Mouse (Mus musculus) intestine, embryonic 16.5 days (tissue): ENCODE data around the gene Triap1. TPM values are rescaled to one million over a fixed set of nuclear protein-coding genes. Genes with fewer than 3 reads are reported as not detected.

ENCODE experiments used
- ATAC-seq: fragments of 200-750 bp; cut with Nextera tagmentation; 2 replicates; pipeline ENCODE4 v1.8.0; 2017; ENCODE audit warnings: moderate TSS enrichment, moderate library complexity
- H3K27ac ChIP-seq: fragments of 300-500 bp; sonication (generic); 2 replicates; pipeline ENCODE4 v1.5.1; 2014; ENCODE audit warnings: mild to moderate bottlenecking, low read length
- H3K27me3 ChIP-seq: fragments of 300-500 bp; sonication (generic); replicated peaks from 2 replicates; pipeline ENCODE4 v1.6.1; 2014; ENCODE audit warnings: low read length, control low read depth, mixed read lengths; ENCODE audit not compliant: control insufficient read depth, insufficient read depth
- H3K36me3 ChIP-seq: fragments of 300-500 bp; sonication (generic); 2 replicates; pipeline ENCODE4 v1.6.1; 2014; ENCODE audit warnings: low read length, control low read depth; ENCODE audit not compliant: control insufficient read depth, insufficient read depth
- H3K4me1 ChIP-seq: fragments of 300-500 bp; sonication (generic); 2 replicates; pipeline ENCODE4 v1.6.1; 2014; ENCODE audit warnings: low read length, control low read depth, mixed read lengths; ENCODE audit not compliant: control insufficient read depth, insufficient read depth
- H3K4me2 ChIP-seq: fragments of 300-500 bp; sonication (generic); 2 replicates; pipeline ENCODE4 v1.6.1; 2014; ENCODE audit warnings: low read depth, low read length, control low read depth
- H3K4me3 ChIP-seq: fragments of 300-500 bp; sonication (generic); 2 replicates; pipeline ENCODE4 v1.5.1; 2014; ENCODE audit warnings: mild to moderate bottlenecking, low read length
- H3K9ac ChIP-seq: fragments of 300-500 bp; sonication (generic); 2 replicates; pipeline ENCODE4 v1.6.1; 2014; ENCODE audit warnings: low read depth, low read length
- H3K9me3 ChIP-seq: fragments of 300-500 bp; sonication (generic); 2 replicates; pipeline ENCODE4 v1.6.1; 2016; ENCODE audit warnings: low read length, control low read depth; ENCODE audit not compliant: control insufficient read depth
- WGBS: fragments of 180-500 bp; shearing (Covaris S2); extraction: QIAGEN DNeasy Blood & Tissue Kit; methylation state at CpG from one replicate; pipeline ENCODE4 v1.1.7; 2014; 5-methylcytosine and 5-hydroxymethylcytosine counted together
- polyA plus RNA-seq: library from polyadenylated mRNA; unstranded; fragments of >200 nt; fragmentation: Nextera tagmentation; extraction: Ambion mirVana; gene quantifications from 2 replicates; pipeline ENCODE4 v1.2.1, GENCODE M21; 2015

The Triap1 gene
- polyA plus RNA-seq, 1 experiment from 2014 or later = 67.4 TPM

GRCm38 (mm10) chr5:115312816-115313667 lies 28.0 kb upstream of the Triap1 start:
- WGBS = 47% methylated on average over 10 of the region's 10 CpGs
- H3K9me3 ChIP-seq = no peaks in the 10 kb centered on the region
- H3K36me3 ChIP-seq = no peaks in the 10 kb centered on the region
- H3K27me3 ChIP-seq = no peaks in the 10 kb centered on the region
- peak; percentile 68 for ATAC-seq
- peak overlapping the region; percentile 13; the same call in 1 of the 2 replicates for H3K4me2 ChIP-seq
- peak overlapping the region; percentile 64 for H3K27ac ChIP-seq
- H3K4me3 ChIP-seq = no peak overlapping the region
- no peak overlapping the region for H3K9ac ChIP-seq
- peaks cover 27% of the 10 kb centered on the region for H3K4me1 ChIP-seq

GRCm38 (mm10) chr5:115313668-115313943 lies 27.4 kb upstream of the Triap1 start:
- H3K27me3 ChIP-seq = no peaks in the 10 kb centered on the region
- WGBS = 41% methylated on average over 5 of the region's 5 CpGs
- no peak overlapping the region for H3K4me3 ChIP-seq
- no peaks in the 10 kb centered on the region for H3K36me3 ChIP-seq
- peaks cover 31% of the 10 kb centered on the region for H3K4me1 ChIP-seq
- H3K4me2 ChIP-seq = peak overlapping the region; percentile 13; the same call in 1 of the 2 replicates
- no peak for ATAC-seq
- no peaks in the 10 kb centered on the region for H3K9me3 ChIP-seq
- H3K9ac ChIP-seq = no peak overlapping the region
- no peak overlapping the region; the same call in 1 of the 2 replicates for H3K27ac ChIP-seq

- ATAC-seq = no peak
- peak overlapping the region; percentile 30 for H3K4me2 ChIP-seq
- H3K9ac ChIP-seq = peak overlapping the region; percentile 31
- no peak overlapping the region for H3K4me3 ChIP-seq
- WGBS = 10% methylated on average over 14 of the region's 14 CpGs
- no peaks in the 10 kb centered on the region for H3K27me3 ChIP-seq
- H3K27ac ChIP-seq = peak overlapping the region; percentile 77
- H3K36me3 ChIP-seq = no peaks in the 10 kb centered on the region
- peaks cover 36% of the 10 kb centered on the region for H3K4me1 ChIP-seq
- no peaks in the 10 kb centered on the region for H3K9me3 ChIP-seq
Observed at GRCm38 (mm10) chr5:115316968-115317644, 23.9 kb upstream of the Triap1 start.

GRCm38 (mm10) chr5:115317645-115318328 lies 23.2 kb upstream of the Triap1 start:
- WGBS = 8% methylated on average over 10 of the region's 10 CpGs
- Histone ChIP-seq H3K36me3 (no peaks in the 10 kb centered on the region), H3K27me3 (no peaks in the 10 kb centered on the region), H3K4me3 (0 out of 2 replicates have a peak overlapping the region, but pooled peaks have one; percentile 1), H3K9me3 (no peaks in the 10 kb centered on the region), H3K27ac (peak overlapping the region; percentile 77), H3K4me2 (no peak overlapping the region), H3K9ac (peak overlapping the region; percentile 31; the same call in 1 of the 2 replicates), H3K4me1 (peaks cover 32% of the 10 kb centered on the region)
- peak; percentile 33 for ATAC-seq

GRCm38 (mm10) chr5:115319004-115319940 lies 21.8 kb upstream of the Triap1 start:
- H3K4me3 ChIP-seq = peak overlapping the region; percentile 46
- H3K4me1 ChIP-seq = peaks cover 23% of the 10 kb centered on the region
- no peaks in the 10 kb centered on the region for H3K36me3 ChIP-seq
- peak; percentile 86 for ATAC-seq
- no peaks in the 10 kb centered on the region for H3K9me3 ChIP-seq
- H3K27ac ChIP-seq = peak overlapping the region; percentile 90
- peak overlapping the region; percentile 57; the same call in 1 of the 2 replicates for H3K9ac ChIP-seq
- H3K4me2 ChIP-seq = peak overlapping the region; percentile 78
- WGBS = 4% methylated on average over 22 of the region's 22 CpGs
- H3K27me3 ChIP-seq = no peaks in the 10 kb centered on the region

- peak; percentile 63 for ATAC-seq
- Histone ChIP-seq H3K27me3 (no peaks in the 10 kb centered on the region), H3K9me3 (no peaks in the 10 kb centered on the region), H3K4me1 (peaks cover 12% of the 10 kb centered on the region), H3K4me3 (peak overlapping the region; percentile 99), H3K9ac (peak overlapping the region; percentile 92), H3K4me2 (peak overlapping the region; percentile 80), H3K36me3 (peaks cover 7% of the 10 kb centered on the region), H3K27ac (peak overlapping the region; percentile 87)
- 19% methylated on average over 11 of the region's 11 CpGs for WGBS
Observed at GRCm38 (mm10) chr5:115326256-115326831, 14.7 kb upstream of the Triap1 start.

GRCm38 (mm10) chr5:115326875-115327609 lies 14.0 kb upstream of the Triap1 start, which contains the start of gene Srsf9:
Srsf9 (plus strand) TSS chr5:115327177.
- peaks cover 13% of the 10 kb centered on the region for H3K36me3 ChIP-seq
- WGBS = 0% methylated on average over 71 of the region's 97 CpGs
- H3K4me1 ChIP-seq = peaks cover 12% of the 10 kb centered on the region
- no peaks in the 10 kb centered on the region for H3K9me3 ChIP-seq
- H3K4me2 ChIP-seq = peak within 1 kb of the TSS; percentile 80
- ATAC-seq = peak; percentile 96
- no peaks in the 10 kb centered on the region for H3K27me3 ChIP-seq
- H3K27ac ChIP-seq = peak within 1 kb of the TSS; percentile 87
- peak within 1 kb of the TSS; percentile 92 for H3K9ac ChIP-seq
- H3K4me3 ChIP-seq = peak within 1 kb of the TSS; percentile 99
